Mouse (Mus musculus): ENCODE measurements around the gene Kras. TPM values are rescaled to one million over a fixed set of nuclear protein-coding genes. Genes with fewer than 3 reads are reported as not detected.

Kras gene
- polyA plus RNA-seq, 1 experiment from 2014 or later, result 103 TPM

GRCm38 (mm10) chr6:145202432-145203125, 47.5 kb downstream of the Kras start:
- no peaks in the 10 kb centered on the region for H3K27me3 ChIP-seq (ENCODE audit: poor library complexity, severe bottlenecking)
- H3K4me1 ChIP-seq, result no peaks in the 10 kb centered on the region
- H3K9me3 ChIP-seq, result no peaks in the 10 kb centered on the region
- WGBS, result 87% methylated on average over 13 of the region's 13 CpGs
- no peak overlapping the region for H3K27ac ChIP-seq
- no peaks in the 10 kb centered on the region for H3K36me3 ChIP-seq (replicated peaks)
- DNase-seq (ENCODE audit: extremely low spot score, low spot score), result no peak
- H3K4me3 ChIP-seq, result no peak overlapping the region

- H3K36me3 ChIP-seq (replicated peaks), result no peaks in the 10 kb centered on the region
- WGBS, result 95% methylated on average over 8 of the region's 8 CpGs
These were observed 51.9 kb downstream of the Kras start for GRCm38 (mm10) chr6:145197949-145198686.

GRCm38 (mm10) chr6:145193446-145193845, 56.6 kb downstream of the Kras start:
- no peak for DNase-seq (ENCODE audit: extremely low spot score, low spot score)
- H3K4me3 ChIP-seq, result no peak overlapping the region
- WGBS, result 85% methylated on average over 11 of the region's 11 CpGs
- no peaks in the 10 kb centered on the region for H3K27me3 ChIP-seq (ENCODE audit: poor library complexity, severe bottlenecking)
- 0 out of 2 replicates have a peak, but pooled peaks cover 2% of the 10 kb centered on the region for H3K4me1 ChIP-seq
- H3K36me3 ChIP-seq (replicated peaks), result no peaks in the 10 kb centered on the region
- no peak overlapping the region for H3K27ac ChIP-seq
- no peaks in the 10 kb centered on the region for H3K9me3 ChIP-seq

More at GRCm38 (mm10) chr6:145197949-145198686, 51.9 kb downstream of the Kras start:
- Histone ChIP-seq H3K4me3 (no peak overlapping the region), H3K27me3 (ENCODE audit: poor library complexity, severe bottlenecking) (no peaks in the 10 kb centered on the region), H3K27ac (no peak overlapping the region), H3K9me3 (no peaks in the 10 kb centered on the region), H3K4me1 (0 out of 2 replicates have a peak, but pooled peaks cover 2% of the 10 kb centered on the region)
- DNase-seq (ENCODE audit: extremely low spot score, low spot score), result no peak

- H3K27me3 ChIP-seq (ENCODE audit: poor library complexity, severe bottlenecking), result no peaks in the 10 kb centered on the region
- DNase-seq (ENCODE audit: extremely low spot score, low spot score), result no peak
- H3K36me3 ChIP-seq (replicated peaks), result no peaks in the 10 kb centered on the region
- H3K4me1 ChIP-seq, result 0 out of 2 replicates have a peak, but pooled peaks cover 3% of the 10 kb centered on the region
- 92% methylated on average over 3 of the region's 3 CpGs for WGBS
- no peak overlapping the region for H3K4me3 ChIP-seq
- H3K9me3 ChIP-seq, result no peaks in the 10 kb centered on the region
- H3K27ac ChIP-seq, result no peak overlapping the region
These were observed 57.0 kb downstream of the Kras start for GRCm38 (mm10) chr6:145193038-145193437.

- no peaks in the 10 kb centered on the region for H3K36me3 ChIP-seq (replicated peaks)
- no peaks in the 10 kb centered on the region for H3K27me3 ChIP-seq (ENCODE audit: poor library complexity, severe bottlenecking)
- H3K27ac ChIP-seq, result 0 out of 2 replicates have a peak overlapping the region, but pooled peaks have one; percentile 21
- no peaks in the 10 kb centered on the region for H3K9me3 ChIP-seq
- DNase-seq (ENCODE audit: extremely low spot score, low spot score), result no peak
- peak overlapping the region; percentile 42 for H3K4me3 ChIP-seq
- 64% methylated on average over 27 of the region's 27 CpGs for WGBS
- 0 out of 2 replicates have a peak, but pooled peaks cover 8% of the 10 kb centered on the region for H3K4me1 ChIP-seq
These were observed 62.6 kb downstream of the Kras start for GRCm38 (mm10) chr6:145187093-145188088.

GRCm38 (mm10) chr6:145186096-145186495, 63.9 kb downstream of the Kras start:
- no peaks in the 10 kb centered on the region for H3K36me3 ChIP-seq (replicated peaks)
- H3K9me3 ChIP-seq, result no peaks in the 10 kb centered on the region
- H3K27me3 ChIP-seq (ENCODE audit: poor library complexity, severe bottlenecking), result no peaks in the 10 kb centered on the region
- 93% methylated on average over 1 of the region's 1 CpGs for WGBS
- H3K27ac ChIP-seq, result no peak overlapping the region
- H3K4me1 ChIP-seq, result 0 out of 2 replicates have a peak, but pooled peaks cover 8% of the 10 kb centered on the region
- no peak for DNase-seq (ENCODE audit: extremely low spot score, low spot score)
- no peak overlapping the region for H3K4me3 ChIP-seq

GRCm38 (mm10) chr6:145182044-145182443, 68.0 kb downstream of the Kras start:
- Histone ChIP-seq H3K4me1 (peaks cover 12% of the 10 kb centered on the region), H3K27ac (no peak overlapping the region), H3K4me3 (no peak overlapping the region), H3K27me3 (ENCODE audit: poor library complexity, severe bottlenecking) (peaks cover 21% of the 10 kb centered on the region), H3K9me3 (no peaks in the 10 kb centered on the region), H3K36me3 (replicated peaks) (no peaks in the 10 kb centered on the region)
- no peak for DNase-seq (ENCODE audit: extremely low spot score, low spot score)
- WGBS, result 82% methylated on average over 8 of the region's 8 CpGs

GRCm38 (mm10) chr6:145179665-145180064, 70.4 kb downstream of the Kras start:
- WGBS, result 33% methylated on average over 6 of the region's 6 CpGs

GRCm38 (mm10) chr6:145176474-145176873, 73.6 kb downstream of the Kras start:
- DNase-seq (ENCODE audit: extremely low spot score, low spot score), result no peak
- Histone ChIP-seq H3K27ac (no peak overlapping the region), H3K4me1 (peaks cover 60% of the 10 kb centered on the region), H3K27me3 (ENCODE audit: poor library complexity, severe bottlenecking) (peaks cover 71% of the 10 kb centered on the region), H3K4me3 (no peak overlapping the region), H3K9me3 (no peaks in the 10 kb centered on the region), H3K36me3 (replicated peaks) (no peaks in the 10 kb centered on the region)
- WGBS, result 42% methylated on average over 10 of the region's 10 CpGs

More at GRCm38 (mm10) chr6:145179665-145180064, 70.4 kb downstream of the Kras start:
- DNase-seq (ENCODE audit: extremely low spot score, low spot score), result peak; percentile 67
- Histone ChIP-seq H3K27me3 (ENCODE audit: poor library complexity, severe bottlenecking) (peaks cover 45% of the 10 kb centered on the region), H3K4me1 (peaks cover 36% of the 10 kb centered on the region), H3K36me3 (replicated peaks) (no peaks in the 10 kb centered on the region), H3K27ac (no peak overlapping the region), H3K9me3 (no peaks in the 10 kb centered on the region), H3K4me3 (no peak overlapping the region)

- Histone ChIP-seq H3K4me1 (peaks cover 60% of the 10 kb centered on the region), H3K36me3 (replicated peaks) (no peaks in the 10 kb centered on the region), H3K4me3 (no peak overlapping the region), H3K27ac (no peak overlapping the region), H3K9me3 (no peaks in the 10 kb centered on the region), H3K27me3 (ENCODE audit: poor library complexity, severe bottlenecking) (peaks cover 74% of the 10 kb centered on the region)
- WGBS, result 38% methylated on average over 9 of the region's 9 CpGs
- no peak for DNase-seq (ENCODE audit: extremely low spot score, low spot score)
These were observed 74.5 kb downstream of the Kras start for GRCm38 (mm10) chr6:145175571-145175981.

GRCm38 (mm10) chr6:145173781-145174191, 76.3 kb downstream of the Kras start:
- Histone ChIP-seq H3K4me1 (peaks cover 55% of the 10 kb centered on the region), H3K4me3 (peak overlapping the region; percentile 36), H3K36me3 (replicated peaks) (no peaks in the 10 kb centered on the region), H3K27ac (peak overlapping the region; percentile 78), H3K9me3 (no peaks in the 10 kb centered on the region), H3K27me3 (ENCODE audit: poor library complexity, severe bottlenecking) (peaks cover 69% of the 10 kb centered on the region)
- WGBS, result 1% methylated on average over 11 of the region's 11 CpGs
- DNase-seq (ENCODE audit: extremely low spot score, low spot score), result peak; percentile 62

All from forebrain, embryonic 10.5 days (tissue).